Mouse (Mus musculus) liver, adult 2 months (tissue): Measurements from ENCODE around the gene Styx. TPM values are rescaled to one million over a fixed set of nuclear protein-coding genes. Genes with fewer than 3 reads are reported as not detected.

Source experiments
- DNase-seq: peaks from one replicate; pipeline ENCODE4 v3.0.0-alpha.2; 2011; ENCODE audit warnings: low read depth, low spot score; ENCODE audit errors: extremely low read depth
- H3K27ac ChIP-seq: fragments of 200-500 bp; replicated peaks from 2 replicates; pipeline ENCODE4 v1.5.1; 2012; ENCODE audit warnings: low read depth, mild to moderate bottlenecking, control low read depth, inconsistent platforms, low read length; ENCODE audit not compliant: insufficient read depth
- H3K27me3 ChIP-seq: fragments of 200-500 bp; 2 replicates; pipeline ENCODE4 v1.6.1; 2012; ENCODE audit warnings: mild to moderate bottlenecking, moderate library complexity, low read length, inconsistent platforms; ENCODE audit not compliant: control insufficient read depth, insufficient read depth
- H3K36me3 ChIP-seq: fragments of 200-500 bp; 2 replicates; pipeline ENCODE4 v1.6.1; 2012; ENCODE audit warnings: low read length, inconsistent platforms; ENCODE audit not compliant: control insufficient read depth, insufficient read depth
- H3K4me1 ChIP-seq: fragments of 200-500 bp; 2 replicates; pipeline ENCODE4 v1.6.1; 2011; ENCODE audit warnings: low read length; ENCODE audit not compliant: control insufficient read depth, insufficient read depth
- H3K4me3 ChIP-seq: fragments of 200-500 bp; 2 replicates; pipeline ENCODE4 v1.5.1; 2011; ENCODE audit warnings: low read depth, mild to moderate bottlenecking, control low read depth, low read length, moderate library complexity; ENCODE audit not compliant: insufficient read depth
- H3K79me2 ChIP-seq: fragments of 200-500 bp; 2 replicates; pipeline ENCODE4 v1.6.1; 2012; ENCODE audit warnings: inconsistent platforms, mild to moderate bottlenecking, low read length, moderate library complexity; ENCODE audit not compliant: control insufficient read depth, insufficient read depth
- H3K9ac ChIP-seq: fragments of 200-500 bp; 2 replicates; pipeline ENCODE4 v1.6.1; 2012; ENCODE audit warnings: low read depth, mild to moderate bottlenecking, control low read depth, inconsistent platforms, low read length
- CTCF ChIP-seq: fragments of 200-500 bp; IDR thresholded peaks from 2 replicates; pipeline ENCODE4 v1.5.1; 2011; ENCODE audit warnings: low read depth, low read length, control low read depth
- POLR2A ChIP-seq: fragments of 200-500 bp; IDR thresholded peaks from 2 replicates; pipeline ENCODE4 v1.6.1; 2011; ENCODE audit warnings: low read length, control low read depth; ENCODE audit not compliant: insufficient read depth; ENCODE audit errors: extremely low read depth
- WGBS: fragments of 180-500 bp; shearing (Covaris S2); methylation state at CpG from one replicate; pipeline ENCODE4 v1.1.7; 2018; 5-methylcytosine and 5-hydroxymethylcytosine counted together
- polyA plus RNA-seq: library from polyadenylated mRNA; depleted of rRNA; stranded (reverse); fragments of >200 nt; gene quantifications from 2 replicates; pipeline ENCODE4 v1.2.3, GENCODE M21; 2012
- total RNA-seq: library from RNA; depleted of rRNA; stranded (reverse); fragments of >200 nt; gene quantifications from 2 replicates; pipeline ENCODE4 v1.2.3, GENCODE M21; 2014

Gene Styx
- total and polyA plus RNA-seq, 2 experiments: 1.4 to 5.3 TPM

GRCm38 (mm10) chr14:45438250-45438930 lies 87.5 kb downstream of the Styx start:
- no peak for TF ChIP-seq CTCF
- no peak for TF ChIP-seq POLR2A
- no peak overlapping the region for H3K27ac ChIP-seq
- no peaks in the 10 kb centered on the region for H3K79me2 ChIP-seq
- H3K9ac ChIP-seq: no peak overlapping the region
- no peaks in the 10 kb centered on the region for H3K4me1 ChIP-seq
- no peaks in the 10 kb centered on the region for H3K27me3 ChIP-seq
- no peaks in the 10 kb centered on the region for H3K36me3 ChIP-seq
- no peak for DNase-seq
- 80% methylated on average over 19 of the region's 19 CpGs for WGBS
- H3K4me3 ChIP-seq: no peak overlapping the region

DNA sequence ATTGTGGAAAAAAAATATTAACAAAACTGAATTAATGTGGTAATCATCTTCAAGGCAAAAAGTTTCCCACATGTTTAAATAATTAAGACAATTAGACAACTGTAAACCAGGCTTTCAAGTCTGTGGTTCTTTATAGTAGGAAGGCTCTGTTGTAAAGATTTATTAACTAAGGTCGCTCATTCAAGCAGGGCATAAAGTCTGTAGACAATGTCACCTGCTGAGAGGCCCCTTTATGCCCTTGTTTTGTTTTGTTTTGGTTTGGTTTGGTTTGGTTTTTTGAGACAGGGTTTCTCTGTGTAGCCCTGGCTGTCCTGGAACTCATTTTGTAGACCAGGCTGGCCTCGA lies 88.0 kb downstream of the Styx start:
- Histone ChIP-seq H3K4me3 (no peak overlapping the region), H3K27me3 (no peaks in the 10 kb centered on the region), H3K27ac (no peak overlapping the region), H3K9ac (no peak overlapping the region), H3K4me1 (no peaks in the 10 kb centered on the region), H3K36me3 (no peaks in the 10 kb centered on the region), H3K79me2 (no peaks in the 10 kb centered on the region)
- 100% methylated on average over 2 of the region's 2 CpGs for WGBS
- DNase-seq: no peak
- TF ChIP-seq POLR2A (no peak), CTCF (no peak)

- no peaks in the 10 kb centered on the region for H3K79me2 ChIP-seq
- H3K4me1 ChIP-seq: no peaks in the 10 kb centered on the region
- no peaks in the 10 kb centered on the region for H3K27me3 ChIP-seq
- DNase-seq: no peak
- no peak for TF ChIP-seq CTCF
- TF ChIP-seq POLR2A: no peak
- H3K36me3 ChIP-seq: no peaks in the 10 kb centered on the region
- WGBS: 89% methylated on average over 9 of the region's 9 CpGs
- H3K9ac ChIP-seq: no peak overlapping the region
- H3K4me3 ChIP-seq: no peak overlapping the region
- no peak overlapping the region for H3K27ac ChIP-seq
These were observed 88.5 kb downstream of the Styx start for GRCm38 (mm10) chr14:45439387-45439786.

GRCm38 (mm10) chr14:45441291-45441690 lies 90.4 kb downstream of the Styx start:
- 87% methylated on average over 6 of the region's 6 CpGs for WGBS
- no peak for TF ChIP-seq POLR2A
- no peak for TF ChIP-seq CTCF
- DNase-seq: no peak

DNA sequence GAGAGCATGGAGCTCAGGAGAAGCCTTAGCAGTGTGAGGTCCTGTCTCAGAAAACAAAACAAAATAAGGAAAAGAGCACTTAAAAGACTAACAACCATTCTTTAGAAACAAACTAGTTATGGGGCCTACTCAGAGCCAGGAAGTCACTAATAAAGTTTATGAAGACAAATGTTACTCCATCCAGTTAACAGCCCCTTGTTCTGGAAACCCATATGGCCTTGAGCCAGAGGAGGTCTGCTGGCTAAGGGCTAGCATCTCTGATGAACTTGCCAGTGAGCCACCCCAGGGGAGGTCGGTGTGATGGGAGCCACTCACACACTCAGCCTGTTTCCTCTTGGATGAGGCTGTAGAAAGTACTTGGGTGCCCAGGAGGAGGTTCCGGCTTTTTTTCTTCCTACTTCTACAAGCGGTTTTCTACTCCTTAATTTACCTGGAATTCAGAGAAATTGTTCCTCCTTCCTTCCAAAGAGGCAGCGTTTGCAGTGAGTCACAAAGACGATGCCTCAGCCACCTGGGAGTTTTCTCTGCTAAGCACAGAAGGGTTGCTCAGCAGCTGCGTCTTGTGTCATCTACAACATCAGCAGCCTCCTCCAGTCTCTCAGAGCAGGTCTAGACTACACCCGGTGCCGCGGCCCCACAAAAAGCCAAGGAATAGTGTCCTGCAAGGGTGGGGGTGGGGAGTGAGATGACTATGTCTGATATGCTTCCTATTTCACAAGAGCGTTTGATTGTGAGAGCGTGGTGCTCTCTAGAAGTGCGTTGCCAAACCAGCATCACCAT lies 92.1 kb downstream of the Styx start:
- WGBS: 63% methylated on average over 12 of the region's 12 CpGs
- no peaks in the 10 kb centered on the region for H3K27me3 ChIP-seq
- no peak overlapping the region for H3K27ac ChIP-seq
- H3K9ac ChIP-seq: no peak overlapping the region
- no peaks in the 10 kb centered on the region for H3K36me3 ChIP-seq
- DNase-seq: no peak
- H3K79me2 ChIP-seq: no peaks in the 10 kb centered on the region
- no peak overlapping the region for H3K4me3 ChIP-seq
- no peaks in the 10 kb centered on the region; the same call in 1 of the 2 replicates for H3K4me1 ChIP-seq
- TF ChIP-seq POLR2A (no peak), CTCF (no peak)

More at GRCm38 (mm10) chr14:45441291-45441690, 90.4 kb downstream of the Styx start:
- H3K27ac ChIP-seq: no peak overlapping the region
- H3K36me3 ChIP-seq: no peaks in the 10 kb centered on the region
- H3K79me2 ChIP-seq: no peaks in the 10 kb centered on the region
- H3K4me3 ChIP-seq: no peak overlapping the region
- H3K9ac ChIP-seq: no peak overlapping the region
- H3K4me1 ChIP-seq: no peaks in the 10 kb centered on the region
- H3K27me3 ChIP-seq: no peaks in the 10 kb centered on the region

- H3K4me3 ChIP-seq: no peak overlapping the region
- no peak overlapping the region for H3K9ac ChIP-seq
- no peaks in the 10 kb centered on the region; the same call in 1 of the 2 replicates for H3K4me1 ChIP-seq
- H3K27ac ChIP-seq: no peak overlapping the region
- H3K27me3 ChIP-seq: no peaks in the 10 kb centered on the region
- no peaks in the 10 kb centered on the region for H3K36me3 ChIP-seq
- TF ChIP-seq CTCF (no peak), POLR2A (no peak)
- WGBS: 83% methylated on average over 7 of the region's 7 CpGs
- H3K79me2 ChIP-seq: no peaks in the 10 kb centered on the region
- no peak for DNase-seq
These were observed 94.0 kb downstream of the Styx start for GRCm38 (mm10) chr14:45444870-45445269.
